Mouse (Mus musculus) hindbrain, embryonic 16.5 days (tissue): ENCODE results near the gene Adrm1. TPM values are rescaled to one million over a fixed set of nuclear protein-coding genes. Genes with fewer than 3 reads are reported as not detected.
A peak's percentile ranks its signal among the peaks of the same experiment; 100 is the strongest.

Experiments
- ATAC-seq: fragments of 200-750 bp; cut with Nextera tagmentation; 2 replicates; pipeline ENCODE4 v1.8.0; 2017; ENCODE audit warnings: moderate TSS enrichment, moderate library complexity
- H3K27ac ChIP-seq: fragments of 300-500 bp; sonication (generic); 2 replicates; pipeline ENCODE4 v1.5.1; 2014; ENCODE audit warnings: low read depth, mild to moderate bottlenecking, control low read depth, low read length, moderate library complexity
- H3K27me3 ChIP-seq: fragments of 300-500 bp; sonication (generic); replicated peaks from 2 replicates; pipeline ENCODE4 v1.6.1; 2014; ENCODE audit warnings: low read length; ENCODE audit not compliant: control insufficient read depth, insufficient read depth
- H3K36me3 ChIP-seq: fragments of 300-500 bp; sonication (generic); 2 replicates; pipeline ENCODE4 v1.6.1; 2014; ENCODE audit warnings: mild to moderate bottlenecking, low read length, moderate library complexity, mixed read lengths; ENCODE audit not compliant: control insufficient read depth, insufficient read depth
- H3K4me1 ChIP-seq: fragments of 300-500 bp; sonication (generic); 2 replicates; pipeline ENCODE4 v1.6.1; 2014; ENCODE audit warnings: low read depth, low read length; ENCODE audit not compliant: control insufficient read depth, insufficient read depth
- H3K4me2 ChIP-seq: fragments of 300-500 bp; sonication (generic); 2 replicates; pipeline ENCODE4 v1.6.1; 2014; ENCODE audit warnings: mild to moderate bottlenecking, low read length, control low read depth, moderate library complexity
- H3K4me3 ChIP-seq: fragments of 300-500 bp; sonication (generic); 2 replicates; pipeline ENCODE4 v1.5.1; 2014; ENCODE audit warnings: mild to moderate bottlenecking, low read length, control low read depth, moderate library complexity
- H3K9ac ChIP-seq: fragments of 300-500 bp; sonication (generic); 2 replicates; pipeline ENCODE4 v1.6.1; 2014; ENCODE audit warnings: low read depth, mild to moderate bottlenecking, control low read depth, low read length, moderate library complexity
- H3K9me3 ChIP-seq: fragments of 300-500 bp; sonication (generic); 2 replicates; pipeline ENCODE4 v1.6.1; 2014; ENCODE audit warnings: mild to moderate bottlenecking, low read length, moderate library complexity; ENCODE audit not compliant: control insufficient read depth
- WGBS: fragments of 180-500 bp; shearing (Covaris S2); extraction: QIAGEN DNeasy Blood & Tissue Kit; methylation state at CpG from one replicate; pipeline ENCODE4 v1.1.7; 2014; 5-methylcytosine and 5-hydroxymethylcytosine counted together
- polyA plus RNA-seq: library from polyadenylated mRNA; unstranded; fragments of >200 nt; fragmentation: Nextera tagmentation; extraction: Ambion mirVana; gene quantifications from 2 replicates; pipeline ENCODE4 v1.2.1, GENCODE M21; 2015

The Adrm1 gene
- polyA plus RNA-seq, 1 experiment from 2014 or later = 193 TPM

DNA sequence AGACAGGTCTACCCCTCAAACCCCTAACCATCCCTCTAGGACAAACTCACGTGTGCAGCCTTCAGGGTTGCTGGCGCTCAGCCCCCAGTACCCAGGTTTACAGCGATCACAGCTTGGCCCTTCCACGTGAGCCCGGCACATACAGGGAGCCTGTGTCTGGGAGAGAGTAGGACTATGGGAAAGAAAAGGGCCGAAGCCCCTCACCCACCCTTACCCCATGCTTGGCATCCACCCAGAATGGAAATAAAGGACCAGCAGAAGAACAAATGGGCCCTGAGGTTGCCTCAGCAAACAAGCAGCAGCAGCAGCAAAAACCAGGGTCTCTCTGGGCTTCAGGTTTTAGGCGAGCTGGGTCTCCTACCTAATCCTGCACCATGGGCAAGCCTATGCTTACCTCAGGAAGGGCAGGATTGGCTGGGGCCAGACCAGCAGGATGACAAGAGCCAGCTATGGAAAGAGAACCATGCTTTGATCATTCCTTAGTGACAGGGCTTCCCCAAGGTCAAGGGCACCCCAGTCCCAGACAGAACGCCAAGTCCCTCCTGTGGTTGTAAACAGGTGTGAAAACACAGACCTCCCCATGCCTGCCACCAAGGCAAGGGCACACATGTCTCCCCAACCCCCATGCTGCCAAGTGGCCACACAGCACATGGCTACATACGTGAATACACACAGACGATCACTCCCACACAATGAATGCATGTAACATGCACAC is 26.2 kb downstream of the Adrm1 start:
- no peak; the same call in 1 of the 2 replicates for ATAC-seq
- Histone ChIP-seq H3K9me3 (no peaks in the 10 kb centered on the region), H3K27me3 (no peaks in the 10 kb centered on the region), H3K4me2 (no peak overlapping the region), H3K4me1 (no peaks in the 10 kb centered on the region; the same call in 1 of the 2 replicates), H3K36me3 (no peaks in the 10 kb centered on the region), H3K4me3 (no peak overlapping the region), H3K27ac (no peak overlapping the region), H3K9ac (no peak overlapping the region)
- 68% methylated on average over 10 of the region's 10 CpGs for WGBS

GRCm38 (mm10) chr2:180198782-180199181 is 27.5 kb downstream of the Adrm1 start:
- Histone ChIP-seq H3K9me3 (no peaks in the 10 kb centered on the region), H3K36me3 (no peaks in the 10 kb centered on the region), H3K27ac (no peak overlapping the region), H3K4me3 (no peak overlapping the region), H3K4me2 (no peak overlapping the region), H3K9ac (no peak overlapping the region), H3K4me1 (no peaks in the 10 kb centered on the region; the same call in 1 of the 2 replicates), H3K27me3 (no peaks in the 10 kb centered on the region)
- ATAC-seq = no peak
- WGBS = 76% methylated on average over 10 of the region's 10 CpGs

DNA sequence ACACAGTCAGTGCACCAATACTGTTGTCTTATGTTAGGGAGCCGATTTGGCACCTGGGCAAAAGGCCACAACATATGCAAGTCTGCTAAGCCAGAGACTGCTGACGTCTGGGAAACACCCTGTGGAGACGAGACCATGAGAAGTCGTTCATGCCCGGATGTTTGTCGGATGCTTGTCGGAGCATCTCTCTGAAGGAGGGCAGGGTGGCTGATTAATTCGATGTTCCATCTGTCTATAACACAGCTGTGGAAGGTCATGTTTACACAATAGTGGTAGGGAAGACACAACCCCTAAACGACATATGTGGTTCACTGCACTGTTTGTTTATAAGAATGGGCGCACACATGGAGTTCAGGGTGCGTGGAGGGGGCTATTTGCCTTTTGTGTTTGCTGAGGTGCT is 29.4 kb downstream of the Adrm1 start:
- 32% methylated on average over 11 of the region's 11 CpGs for WGBS
- H3K4me1 ChIP-seq = peaks cover 3% of the 10 kb centered on the region; the same call in 1 of the 2 replicates

DNA sequence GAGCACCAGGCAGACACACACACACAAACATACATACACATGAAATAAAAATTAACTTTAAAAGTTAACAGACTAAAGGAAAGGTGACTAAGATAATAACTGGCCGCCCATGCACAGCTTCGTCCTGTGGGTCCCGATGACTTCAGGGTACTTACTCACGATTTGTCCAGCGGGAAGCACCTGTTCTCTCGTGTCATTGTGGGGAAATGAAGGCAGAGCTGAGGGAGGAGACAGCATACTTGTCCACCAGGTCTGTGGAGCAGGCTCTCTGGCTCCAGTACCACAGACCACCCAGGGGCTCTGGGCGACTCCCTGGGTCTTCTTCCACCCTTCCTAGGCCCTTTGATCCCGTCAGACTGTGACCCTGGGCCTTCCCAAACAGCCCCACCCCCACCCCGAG is 30.0 kb downstream of the Adrm1 start:
- 75% methylated on average over 9 of the region's 9 CpGs for WGBS
- Histone ChIP-seq H3K9ac (no peak overlapping the region), H3K4me3 (no peak overlapping the region), H3K4me2 (no peak overlapping the region), H3K9me3 (no peaks in the 10 kb centered on the region), H3K27me3 (no peaks in the 10 kb centered on the region), H3K4me1 (peaks cover 8% of the 10 kb centered on the region), H3K27ac (no peak overlapping the region), H3K36me3 (no peaks in the 10 kb centered on the region)
- ATAC-seq = no peak

More for the DNA sequence above, 29.4 kb downstream of the Adrm1 start:
- no peak for ATAC-seq
- no peak overlapping the region for H3K27ac ChIP-seq
- no peak overlapping the region for H3K4me2 ChIP-seq
- no peaks in the 10 kb centered on the region for H3K36me3 ChIP-seq
- H3K27me3 ChIP-seq = no peaks in the 10 kb centered on the region
- H3K9ac ChIP-seq = no peak overlapping the region
- no peak overlapping the region for H3K4me3 ChIP-seq
- H3K9me3 ChIP-seq = no peaks in the 10 kb centered on the region

DNA sequence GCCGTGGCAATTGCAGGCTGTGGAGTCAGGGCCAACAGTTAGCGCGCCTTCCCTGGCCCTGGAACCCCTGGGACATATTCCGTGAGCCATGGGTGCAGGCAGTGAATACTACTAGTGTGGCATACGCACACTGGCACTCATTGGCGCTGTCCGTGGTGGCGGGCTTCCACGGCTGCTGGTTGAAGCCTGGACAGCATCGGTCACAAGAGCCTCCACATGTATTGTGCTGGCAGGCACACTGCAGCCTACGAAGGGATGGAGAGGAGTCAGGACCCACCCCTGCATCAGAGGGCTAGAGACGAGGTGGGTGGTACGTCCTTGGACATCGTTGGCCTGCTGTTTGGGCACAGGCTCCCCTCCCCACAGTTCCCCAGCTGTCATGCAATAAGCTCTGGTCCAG is 31.0 kb downstream of the Adrm1 start:
- Histone ChIP-seq H3K4me3 (no peak overlapping the region), H3K4me2 (no peak overlapping the region), H3K4me1 (peaks cover 8% of the 10 kb centered on the region), H3K27me3 (no peaks in the 10 kb centered on the region), H3K9me3 (no peaks in the 10 kb centered on the region), H3K9ac (no peak overlapping the region), H3K36me3 (no peaks in the 10 kb centered on the region), H3K27ac (no peak overlapping the region)
- ATAC-seq = no peak
- WGBS = 86% methylated on average over 14 of the region's 14 CpGs

DNA sequence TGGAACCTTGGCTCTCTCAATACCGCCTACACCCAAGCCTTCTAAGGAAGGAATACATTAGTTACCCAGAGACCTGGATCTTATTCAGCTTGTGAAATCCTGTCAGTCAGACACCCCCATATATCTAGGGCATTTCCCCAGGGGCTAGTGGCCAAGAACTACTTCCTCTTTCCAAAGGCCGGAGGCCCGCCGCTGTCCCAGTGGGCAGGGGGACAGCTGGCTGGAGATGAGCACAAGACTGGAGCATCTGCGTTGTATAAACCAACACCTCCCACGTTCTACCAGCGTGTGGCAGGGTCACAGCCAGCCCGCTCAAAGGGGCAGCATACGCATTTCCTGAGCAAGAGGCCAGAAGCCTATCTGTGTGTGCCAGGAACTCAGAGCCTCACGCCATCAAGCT is 31.5 kb downstream of the Adrm1 start:
- H3K27ac ChIP-seq = no peak overlapping the region
- H3K36me3 ChIP-seq = no peaks in the 10 kb centered on the region
- peaks cover 8% of the 10 kb centered on the region for H3K4me1 ChIP-seq
- WGBS = 61% methylated on average over 10 of the region's 10 CpGs
- no peaks in the 10 kb centered on the region for H3K9me3 ChIP-seq
- no peak overlapping the region for H3K9ac ChIP-seq
- H3K27me3 ChIP-seq = no peaks in the 10 kb centered on the region
- ATAC-seq = no peak
- H3K4me3 ChIP-seq = no peak overlapping the region
- no peak overlapping the region for H3K4me2 ChIP-seq

GRCm38 (mm10) chr2:180204501-180204900 is 33.2 kb downstream of the Adrm1 start:
- Histone ChIP-seq H3K27me3 (no peaks in the 10 kb centered on the region), H3K9me3 (no peaks in the 10 kb centered on the region), H3K4me1 (peaks cover 8% of the 10 kb centered on the region), H3K4me2 (no peak overlapping the region), H3K27ac (peak overlapping the region; percentile 10; the same call in 1 of the 2 replicates), H3K9ac (no peak overlapping the region), H3K36me3 (no peaks in the 10 kb centered on the region), H3K4me3 (no peak overlapping the region)
- WGBS = 85% methylated on average over 9 of the region's 9 CpGs
- no peak for ATAC-seq

- no peaks in the 10 kb centered on the region for H3K9me3 ChIP-seq
- no peak overlapping the region for H3K4me3 ChIP-seq
- H3K27ac ChIP-seq = peak overlapping the region; percentile 52
- H3K4me1 ChIP-seq = peaks cover 8% of the 10 kb centered on the region
- no peak overlapping the region for H3K4me2 ChIP-seq
- H3K9ac ChIP-seq = no peak overlapping the region
- no peaks in the 10 kb centered on the region for H3K36me3 ChIP-seq
- H3K27me3 ChIP-seq = no peaks in the 10 kb centered on the region
- 56% methylated on average over 12 of the region's 12 CpGs for WGBS
- ATAC-seq = peak; percentile 55
Observed at GRCm38 (mm10) chr2:180205083-180205955, 34.0 kb downstream of the Adrm1 start.

GRCm38 (mm10) chr2:180205956-180206280 is 34.6 kb downstream of the Adrm1 start:
- Histone ChIP-seq H3K9ac (0 out of 2 replicates have a peak overlapping the region, but pooled peaks have one; percentile 32), H3K36me3 (no peaks in the 10 kb centered on the region), H3K4me1 (peaks cover 8% of the 10 kb centered on the region), H3K9me3 (no peaks in the 10 kb centered on the region), H3K4me3 (no peak overlapping the region), H3K4me2 (no peak overlapping the region), H3K27ac (peak overlapping the region; percentile 52), H3K27me3 (no peaks in the 10 kb centered on the region)
- 58% methylated on average over 2 of the region's 2 CpGs for WGBS
- ATAC-seq = 0 out of 2 replicates have a peak, but pooled peaks have one; percentile 10
